10 mouse cellular contexts compared by ENCODE assay signal in the genomic region with DNA sequence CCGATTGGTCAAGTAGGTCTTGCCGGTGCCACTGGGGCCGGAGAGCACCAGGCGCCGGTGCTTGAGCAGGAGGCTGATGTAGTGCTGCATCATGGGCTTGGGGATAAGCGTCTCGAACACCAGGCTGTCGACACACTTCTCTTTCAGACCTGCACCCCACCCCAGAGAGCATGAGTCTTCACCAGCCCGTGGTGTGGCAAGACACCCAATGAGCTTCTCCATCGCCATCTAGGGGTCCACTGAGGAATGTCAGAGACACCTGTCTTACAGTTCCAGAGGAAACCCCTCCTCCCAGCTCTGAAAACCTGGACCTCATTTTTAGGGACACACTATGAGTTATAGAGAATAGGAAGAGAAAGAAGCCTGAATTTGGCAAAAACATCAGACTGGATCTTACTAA. TPM values are rescaled to one million over a fixed set of nuclear protein-coding genes. Genes with fewer than 3 reads are reported as not detected.
DNase-seq lines count a peak whose midpoint lies in the region; ATAC-seq and TF ChIP-seq lines count a peak whose summit lies in the region.
"Had no signal": no experiment of that assay in that cellular context is flagged by ENCODE, and none has a peak within 500 bp of the region (broad histone marks: within the 10 kb centered on the region; RNA-seq: fewer than 3 reads in every experiment).

No protein-coding gene starts in this region.

- H3K4me3 ChIP-seq in limb, embryonic 11.5 days (ENCODE audit: low read depth, low read length) = no peak overlapping the region
- H3K4me3 ChIP-seq in limb, embryonic 10.5 days = no peak overlapping the region
- no peak overlapping the region for H3K4me3 ChIP-seq in lung, postnatal 0 days (ENCODE audit: low read depth, low read length)
- H3K4me3 ChIP-seq: heart, embryonic 13.5 days had no signal

- no peak for TF ChIP-seq EP300 in lung, postnatal 0 days (IDR thresholded peaks at IDR 0.05)

- no peaks in the 10 kb centered on the region for H3K4me1 ChIP-seq in limb, embryonic 11.5 days (ENCODE audit: control insufficient read depth, insufficient read depth, low read length)
- no peaks in the 10 kb centered on the region for H3K4me1 ChIP-seq in limb, embryonic 10.5 days
- H3K4me1 ChIP-seq in lung, postnatal 0 days (ENCODE audit: insufficient read depth, low read depth, low read length) = no peaks in the 10 kb centered on the region
- H3K4me1 ChIP-seq: heart, embryonic 13.5 days had no signal

- no peak overlapping the region for H3K9ac ChIP-seq in limb, embryonic 11.5 days (ENCODE audit: low read length)
- H3K9ac ChIP-seq in lung, postnatal 0 days (replicated peaks; ENCODE audit: low read depth) = no peak overlapping the region
- H3K9ac ChIP-seq: heart, embryonic 13.5 days had no signal

- ATAC-seq in limb, embryonic 11.5 days (ENCODE audit: insufficient number of reproducible peaks, low FRiP score, low TSS enrichment, low read depth) = no peak
- ATAC-seq in lung, postnatal 0 days = no peak
- ATAC-seq in inflammation-experienced regulatory T-cells, adult 6 months = no peak

- peaks cover 7% of the 10 kb centered on the region for H3K36me3 ChIP-seq in limb, embryonic 11.5 days (ENCODE audit: control insufficient read depth, insufficient read depth, low read length)
- peaks cover 93% of the 10 kb centered on the region for H3K36me3 ChIP-seq in limb, embryonic 10.5 days
- peaks cover 8% of the 10 kb centered on the region; the same call in 1 of the 2 replicates for H3K36me3 ChIP-seq in lung, postnatal 0 days (ENCODE audit: insufficient read depth, low read length)

- WGBS in limb, embryonic 11.5 days = 81% methylated on average over 10 of the region's 10 CpGs
- 82% methylated on average over 10 of the region's 10 CpGs for WGBS in limb, embryonic 10.5 days
- WGBS in lung, postnatal 0 days = 71% methylated on average over 10 of the region's 10 CpGs

- peak; percentile 47 for TF ChIP-seq CTCF in lung, postnatal 0 days (IDR thresholded peaks at IDR 0.05)

- peak; percentile 50 to 73 for DNase-seq in cerebellum, postnatal 14 days
- DNase-seq in cerebellum, adult 11 months = no peak
- peak; percentile 45 for DNase-seq in limb, embryonic 11.5 days (ENCODE audit: low spot score)
- DNase-seq in limb, embryonic 10.5 days (ENCODE audit: low spot score) = no peak
- peak; percentile 58 for DNase-seq in adipocyte (ENCODE audit: low spot score)
- peak; percentile 31 for DNase-seq in lung, postnatal 0 days (ENCODE audit: low spot score)
- DNase-seq in Muller cell, postnatal 12 days (ENCODE audit: inconsistent ontology term) = no peak

- H3K4me2 ChIP-seq in limb, embryonic 11.5 days (ENCODE audit: low read depth, severe bottlenecking) = no peak overlapping the region
- no peak overlapping the region for H3K4me2 ChIP-seq in lung, postnatal 0 days (replicated peaks; ENCODE audit: low read depth, low read length)
- H3K4me2 ChIP-seq: heart, embryonic 13.5 days had no signal

- no peak overlapping the region for H3K27ac ChIP-seq in limb, embryonic 11.5 days (replicated peaks; ENCODE audit: low read depth, low read length)
- no peak overlapping the region for H3K27ac ChIP-seq in limb, embryonic 10.5 days
- no peak overlapping the region for H3K27ac ChIP-seq in lung, postnatal 0 days (ENCODE audit: low read length)
- H3K27ac ChIP-seq: heart, embryonic 13.5 days had no signal

- no peaks in the 10 kb centered on the region for H3K9me3 ChIP-seq in limb, embryonic 11.5 days (ENCODE audit: control insufficient read depth, low read length)
- no peaks in the 10 kb centered on the region for H3K9me3 ChIP-seq in limb, embryonic 10.5 days (replicated peaks)
- H3K9me3 ChIP-seq in lung, postnatal 0 days (ENCODE audit: low read length) = no peaks in the 10 kb centered on the region
- H3K9me3 ChIP-seq: heart, embryonic 13.5 days; megakaryocyte, embryonic 14.5 days had no signal

- no peaks in the 10 kb centered on the region for H3K27me3 ChIP-seq in limb, embryonic 11.5 days (ENCODE audit: control insufficient read depth, insufficient read depth, low read length)
- no peaks in the 10 kb centered on the region for H3K27me3 ChIP-seq in limb, embryonic 10.5 days (ENCODE audit: low read depth, poor library complexity, severe bottlenecking)
- no peaks in the 10 kb centered on the region for H3K27me3 ChIP-seq in lung, postnatal 0 days (replicated peaks; ENCODE audit: insufficient read depth, low read length)
- H3K27me3 ChIP-seq: heart, embryonic 13.5 days; megakaryocyte, embryonic 14.5 days had no signal

RNA-seq across cellular contexts. Expression of a gene that starts 22.0 kb away (rescaled TPM):
- polyA plus RNA-seq in limb, embryonic 11.5 days (2014; fragmentation: Nextera tagmentation; extraction: Ambion mirVana) = 191 and 214 TPM in 2 replicates
- 195 and 209 TPM in 2 replicates for polyA plus RNA-seq in limb, embryonic 10.5 days (2016; fragmentation: Nextera tagmentation; extraction: Ambion mirVana)
- polyA plus RNA-seq in lung, postnatal 0 days (2015; fragmentation: Nextera tagmentation; extraction: Ambion mirVana) = 26.1 and 30.7 TPM in 2 replicates
- polyA plus RNA-seq in inflammation-experienced regulatory T-cells, adult 6 months (2017; shearing (Covaris generic)) = 10 to 100 TPM; 40.0 to 46.3 (median 41.9) TPM

Comparison
In these comparisons a context has a peak if more than half of its experiments do, and no peak if none do; other contexts are left out.
1. DNase-seq: peak in cerebellum, postnatal 14 days (2 of 2), limb, embryonic 11.5 days (single experiment), adipocyte (single experiment) and lung, postnatal 0 days (single experiment); none in cerebellum, adult 11 months (single experiment), limb, embryonic 10.5 days (single experiment) and Muller cell, postnatal 12 days (single experiment).